Mouse (Mus musculus): ENCODE results near the gene Myo3b. TPM values are rescaled to one million over a fixed set of nuclear protein-coding genes. Genes with fewer than 3 reads are reported as not detected.

Gene Myo3b
- polyA plus RNA-seq, 1 experiment from 2014 or later, result not detected

DNA sequence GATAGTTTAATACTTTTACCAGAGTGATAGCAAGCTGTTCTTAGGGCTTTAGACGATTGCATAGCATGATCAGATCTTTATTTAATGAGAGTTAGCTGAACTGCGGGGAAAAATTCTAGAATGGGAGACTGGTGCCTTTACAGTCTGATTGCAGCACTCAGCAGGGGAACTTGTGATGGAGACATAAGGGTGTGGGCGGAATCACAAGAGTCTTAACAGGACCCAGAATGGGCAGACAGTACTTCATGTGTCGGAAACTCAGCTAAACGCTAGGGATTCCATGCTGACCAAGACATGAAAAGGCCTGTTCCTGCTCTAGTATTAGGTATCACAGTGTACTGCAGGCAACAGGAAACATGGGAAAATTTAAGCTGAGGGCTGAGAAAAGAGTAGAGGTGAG lies 13.2 kb upstream of the Myo3b start:
- ATAC-seq (ENCODE audit: low read depth) (no peak), DNase-seq (no peak)
- Histone ChIP-seq H3K4me1 (replicated peaks) (peaks cover 19% of the 10 kb centered on the region), H3K4me2 (no peak overlapping the region), H3K9ac (no peak overlapping the region), H3K4me3 (replicated peaks) (no peak overlapping the region), H3K27ac (no peak overlapping the region), H3K36me3 (peaks cover 21% of the 10 kb centered on the region), H3K9me3 (replicated peaks) (no peaks in the 10 kb centered on the region), H3K27me3 (no peaks in the 10 kb centered on the region)
- 84% methylated on average over 5 of the region's 5 CpGs for WGBS (ENCODE audit: insufficient replicate concordance)

GRCm38 (mm10) chr2:70031472-70031871 lies 7.5 kb upstream of the Myo3b start:
- no peak for DNase-seq
- Histone ChIP-seq H3K27ac (no peak overlapping the region), H3K4me1 (replicated peaks) (no peaks in the 10 kb centered on the region), H3K36me3 (no peaks in the 10 kb centered on the region), H3K4me2 (no peak overlapping the region), H3K4me3 (replicated peaks) (no peak overlapping the region), H3K27me3 (0 out of 2 replicates have a peak, but pooled peaks cover 3% of the 10 kb centered on the region), H3K9ac (no peak overlapping the region), H3K9me3 (replicated peaks) (no peaks in the 10 kb centered on the region)
- 72% methylated on average over 2 of the region's 2 CpGs for WGBS (ENCODE audit: insufficient replicate concordance)
- no peak for ATAC-seq (ENCODE audit: low read depth)

GRCm38 (mm10) chr2:70034895-70035294 lies 4.0 kb upstream of the Myo3b start:
- DNase-seq (no peak), ATAC-seq (ENCODE audit: low read depth) (no peak)
- H3K4me3 ChIP-seq (replicated peaks), result no peak overlapping the region
- no peak overlapping the region for H3K27ac ChIP-seq
- WGBS (ENCODE audit: insufficient replicate concordance), result 57% methylated on average over 5 of the region's 5 CpGs
- no peaks in the 10 kb centered on the region for H3K36me3 ChIP-seq
- H3K4me1 ChIP-seq (replicated peaks), result no peaks in the 10 kb centered on the region
- no peak overlapping the region for H3K9ac ChIP-seq
- H3K27me3 ChIP-seq, result peaks cover 6% of the 10 kb centered on the region; the same call in 1 of the 2 replicates
- no peaks in the 10 kb centered on the region for H3K9me3 ChIP-seq (replicated peaks)
- no peak overlapping the region for H3K4me2 ChIP-seq

DNA sequence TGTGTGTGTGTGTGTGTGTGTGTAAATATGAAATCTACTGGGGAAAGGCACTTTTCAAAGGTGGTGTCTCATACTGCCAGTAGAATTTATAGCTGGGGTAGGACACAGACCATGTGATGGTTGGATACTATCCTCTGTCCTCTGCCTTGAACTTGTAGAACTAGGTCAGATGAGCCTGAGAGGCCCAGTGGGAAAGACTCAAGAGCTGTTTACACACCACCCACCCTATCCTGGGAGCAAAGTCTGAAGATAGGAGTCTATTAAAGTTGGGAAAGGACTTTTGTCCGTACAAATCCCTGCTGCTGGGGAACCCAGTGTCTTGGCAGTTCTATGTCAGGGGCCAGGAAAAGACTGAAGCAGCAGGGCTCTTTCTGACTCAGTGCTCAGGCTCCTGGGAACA lies 3.6 kb upstream of the Myo3b start:
- H3K9me3 ChIP-seq (replicated peaks), result no peaks in the 10 kb centered on the region
- H3K9ac ChIP-seq, result no peak overlapping the region
- DNase-seq, result no peak
- peaks cover 6% of the 10 kb centered on the region; the same call in 1 of the 2 replicates for H3K27me3 ChIP-seq
- WGBS (ENCODE audit: insufficient replicate concordance), result 46% methylated on average over 1 of the region's 1 CpGs
- no peak overlapping the region for H3K27ac ChIP-seq
- H3K4me3 ChIP-seq (replicated peaks), result no peak overlapping the region
- no peak overlapping the region for H3K4me2 ChIP-seq
- no peak for ATAC-seq (ENCODE audit: low read depth)
- H3K36me3 ChIP-seq, result no peaks in the 10 kb centered on the region
- no peaks in the 10 kb centered on the region for H3K4me1 ChIP-seq (replicated peaks)

DNA sequence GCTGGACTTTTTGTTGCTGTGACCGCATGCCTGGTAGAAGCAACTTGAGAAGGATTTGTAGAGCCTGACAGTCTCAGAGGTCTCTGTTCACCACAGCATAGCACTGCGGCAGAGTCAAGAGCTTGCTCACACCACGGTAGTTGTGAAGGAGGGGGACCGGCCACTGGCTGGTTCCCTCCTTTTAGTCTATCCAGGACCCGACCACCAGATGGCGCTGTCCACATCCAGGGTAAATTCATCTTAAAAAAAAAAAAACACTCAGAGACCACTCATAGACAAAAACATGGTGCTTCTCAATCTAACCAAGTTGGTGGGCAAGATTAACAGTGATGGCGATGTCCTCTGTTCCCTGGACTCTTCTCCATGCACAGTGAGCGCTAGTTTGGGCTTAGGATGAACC lies 1.7 kb upstream of the Myo3b start:
- H3K27me3 ChIP-seq, result peaks cover 6% of the 10 kb centered on the region; the same call in 1 of the 2 replicates
- H3K4me3 ChIP-seq (replicated peaks), result no peak overlapping the region
- 57% methylated on average over 8 of the region's 8 CpGs for WGBS (ENCODE audit: insufficient replicate concordance)
- H3K9me3 ChIP-seq (replicated peaks), result no peaks in the 10 kb centered on the region
- H3K4me2 ChIP-seq, result no peak overlapping the region
- H3K4me1 ChIP-seq (replicated peaks), result no peaks in the 10 kb centered on the region
- H3K27ac ChIP-seq, result no peak overlapping the region
- no peak overlapping the region for H3K9ac ChIP-seq
- DNase-seq (peak; percentile 10), ATAC-seq (ENCODE audit: low read depth) (no peak)
- no peaks in the 10 kb centered on the region for H3K36me3 ChIP-seq

GRCm38 (mm10) chr2:70044466-70044865 lies 5.5 kb downstream of the Myo3b start:
- 57% methylated on average over 6 of the region's 6 CpGs for WGBS (ENCODE audit: insufficient replicate concordance)
- ATAC-seq (ENCODE audit: low read depth) (no peak), DNase-seq (no peak)
- Histone ChIP-seq H3K27ac (no peak overlapping the region), H3K4me2 (no peak overlapping the region), H3K9me3 (replicated peaks) (no peaks in the 10 kb centered on the region), H3K27me3 (no peaks in the 10 kb centered on the region), H3K4me1 (replicated peaks) (no peaks in the 10 kb centered on the region), H3K9ac (no peak overlapping the region), H3K36me3 (no peaks in the 10 kb centered on the region), H3K4me3 (replicated peaks) (no peak overlapping the region)

DNA sequence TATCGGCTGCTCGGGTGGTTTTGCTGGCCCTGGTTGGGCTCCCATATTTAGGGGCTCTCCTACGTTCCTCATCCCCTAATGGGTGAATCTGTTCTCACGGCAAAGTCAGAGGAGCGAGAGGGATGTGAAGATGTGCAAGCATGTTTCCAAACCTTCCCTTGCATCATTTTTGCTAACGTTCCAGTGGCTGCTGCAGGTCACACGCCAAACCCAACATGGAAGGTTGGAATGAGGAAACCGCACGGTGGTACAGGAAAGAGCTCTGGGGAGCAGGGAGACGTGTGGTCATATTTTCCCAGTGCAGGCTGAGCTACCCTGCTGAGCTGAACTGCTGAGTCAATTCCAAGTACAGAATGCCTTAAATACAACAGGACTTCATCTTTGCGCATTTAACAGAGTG lies 8.9 kb downstream of the Myo3b start:
- no peak overlapping the region for H3K9ac ChIP-seq
- 51% methylated on average over 11 of the region's 11 CpGs for WGBS (ENCODE audit: insufficient replicate concordance)
- no peaks in the 10 kb centered on the region for H3K9me3 ChIP-seq (replicated peaks)
- H3K27me3 ChIP-seq, result no peaks in the 10 kb centered on the region
- H3K27ac ChIP-seq, result no peak overlapping the region
- no peak for DNase-seq
- H3K4me1 ChIP-seq (replicated peaks), result no peaks in the 10 kb centered on the region
- H3K4me2 ChIP-seq, result no peak overlapping the region
- ATAC-seq (ENCODE audit: low read depth), result no peak
- H3K4me3 ChIP-seq (replicated peaks), result no peak overlapping the region
- H3K36me3 ChIP-seq, result no peaks in the 10 kb centered on the region

DNA sequence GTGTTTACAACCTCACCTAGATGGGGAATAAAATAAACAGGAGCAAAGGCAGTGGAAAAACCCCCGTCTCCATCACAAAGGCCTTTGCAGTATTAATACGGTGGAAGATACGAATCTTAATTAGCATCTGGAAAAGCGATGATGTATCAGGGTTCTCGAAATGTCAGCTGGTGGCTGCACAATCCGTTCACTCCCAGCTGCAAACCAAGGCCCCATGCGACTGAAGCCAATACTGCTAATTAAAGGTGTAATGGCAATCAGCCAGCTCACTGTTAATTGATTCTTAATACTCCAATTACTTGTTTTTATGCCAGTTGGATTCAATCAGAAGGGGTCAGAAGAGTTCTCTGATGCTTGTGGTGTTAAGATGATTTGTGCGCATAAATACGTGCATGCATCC lies 14.9 kb downstream of the Myo3b start:
- Histone ChIP-seq H3K4me3 (replicated peaks) (no peak overlapping the region), H3K9ac (no peak overlapping the region), H3K4me1 (replicated peaks) (no peaks in the 10 kb centered on the region), H3K4me2 (no peak overlapping the region), H3K27ac (no peak overlapping the region), H3K36me3 (no peaks in the 10 kb centered on the region), H3K27me3 (no peaks in the 10 kb centered on the region), H3K9me3 (replicated peaks) (no peaks in the 10 kb centered on the region)
- DNase-seq (no peak), ATAC-seq (ENCODE audit: low read depth) (no peak)
- WGBS (ENCODE audit: insufficient replicate concordance), result 81% methylated on average over 9 of the region's 9 CpGs

GRCm38 (mm10) chr2:70058201-70058600 lies 19.3 kb downstream of the Myo3b start:
- H3K4me3 ChIP-seq (replicated peaks), result no peak overlapping the region
- 68% methylated on average over 4 of the region's 4 CpGs for WGBS (ENCODE audit: insufficient replicate concordance)
- DNase-seq (no peak), ATAC-seq (ENCODE audit: low read depth) (no peak)
- no peaks in the 10 kb centered on the region for H3K27me3 ChIP-seq
- no peaks in the 10 kb centered on the region for H3K4me1 ChIP-seq (replicated peaks)
- no peak overlapping the region for H3K27ac ChIP-seq
- no peaks in the 10 kb centered on the region for H3K9me3 ChIP-seq (replicated peaks)
- H3K4me2 ChIP-seq, result no peak overlapping the region
- H3K9ac ChIP-seq, result no peak overlapping the region
- no peaks in the 10 kb centered on the region for H3K36me3 ChIP-seq

GRCm38 (mm10) chr2:70060359-70061345 lies 21.7 kb downstream of the Myo3b start:
- no peaks in the 10 kb centered on the region for H3K27me3 ChIP-seq
- DNase-seq (no peak), ATAC-seq (ENCODE audit: low read depth) (no peak)
- no peak overlapping the region for H3K9ac ChIP-seq
- H3K4me3 ChIP-seq (replicated peaks), result no peak overlapping the region
- 60% methylated on average over 11 of the region's 11 CpGs for WGBS (ENCODE audit: insufficient replicate concordance)
- H3K4me1 ChIP-seq (replicated peaks), result no peaks in the 10 kb centered on the region
- no peak overlapping the region for H3K27ac ChIP-seq
- H3K36me3 ChIP-seq, result no peaks in the 10 kb centered on the region
- H3K9me3 ChIP-seq (replicated peaks), result no peaks in the 10 kb centered on the region
- H3K4me2 ChIP-seq, result no peak overlapping the region

DNA sequence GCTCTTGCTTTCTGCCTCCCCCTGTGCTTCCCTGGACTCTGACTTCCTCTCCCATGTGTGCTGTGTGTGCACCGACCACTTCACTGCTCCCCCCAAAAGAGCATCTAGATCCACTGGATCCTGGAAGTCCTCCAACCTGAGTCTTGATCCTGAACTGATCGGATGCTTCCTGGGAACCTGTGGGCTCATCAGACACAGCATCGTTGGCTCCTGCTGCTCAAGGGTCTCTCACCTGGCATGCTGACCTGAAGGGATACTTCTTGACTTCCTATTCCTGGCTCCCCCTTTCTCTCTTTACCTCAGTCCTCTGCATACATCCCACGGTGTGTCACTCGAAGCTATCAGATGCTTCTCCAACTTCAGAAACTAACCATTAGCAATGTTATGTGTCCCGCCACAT lies 26.2 kb downstream of the Myo3b start:
- no peak overlapping the region for H3K4me3 ChIP-seq (replicated peaks)
- DNase-seq (no peak), ATAC-seq (ENCODE audit: low read depth) (no peak)
- H3K4me1 ChIP-seq (replicated peaks), result no peaks in the 10 kb centered on the region
- H3K27me3 ChIP-seq, result no peaks in the 10 kb centered on the region
- H3K4me2 ChIP-seq, result no peak overlapping the region
- no peak overlapping the region for H3K27ac ChIP-seq
- no peaks in the 10 kb centered on the region for H3K36me3 ChIP-seq
- H3K9me3 ChIP-seq (replicated peaks), result no peaks in the 10 kb centered on the region
- no peak overlapping the region for H3K9ac ChIP-seq
- 62% methylated on average over 6 of the region's 6 CpGs for WGBS (ENCODE audit: insufficient replicate concordance)

Measured in liver, embryonic 13.5 days (tissue).